Mouse (Mus musculus) heart, embryonic 16.5 days (tissue): Measurements from ENCODE around the gene Marcks. TPM values are rescaled to one million over a fixed set of nuclear protein-coding genes. Genes with fewer than 3 reads are reported as not detected.
"Not testable (repeated sequence)": the region's sequence is repeated elsewhere in the genome, so short reads cannot be mapped to it uniquely, and the experiment has no call there.

Experiments
- ATAC-seq: fragments of 200-750 bp; cut with Nextera tagmentation; replicated peaks from 2 replicates; pipeline ENCODE4 v1.8.0; 2017; ENCODE audit warnings: moderate number of reproducible peaks; ENCODE audit not compliant: insufficient read depth, low FRiP score; ENCODE audit errors: extremely low read depth
- H3K27ac ChIP-seq: fragments of 300-500 bp; sonication (generic); 2 replicates; pipeline ENCODE4 v1.5.1; 2014; ENCODE audit warnings: mild to moderate bottlenecking, low read length, control low read depth, moderate library complexity
- H3K27me3 ChIP-seq: fragments of 300-500 bp; sonication (generic); 2 replicates; pipeline ENCODE4 v1.6.1; 2014; ENCODE audit warnings: low read length, mixed read lengths; ENCODE audit not compliant: control insufficient read depth, insufficient read depth
- H3K36me3 ChIP-seq: fragments of 300-500 bp; sonication (generic); 2 replicates; pipeline ENCODE4 v1.6.1; 2014; ENCODE audit not compliant: control insufficient read depth, insufficient read depth
- H3K4me1 ChIP-seq: fragments of 300-500 bp; sonication (generic); 2 replicates; pipeline ENCODE4 v1.6.1; 2014; ENCODE audit warnings: low read length, mixed read lengths; ENCODE audit not compliant: control insufficient read depth, insufficient read depth
- H3K4me2 ChIP-seq: fragments of 300-500 bp; sonication (generic); 2 replicates; pipeline ENCODE4 v1.6.1; 2014; ENCODE audit warnings: low read depth, mild to moderate bottlenecking, control low read depth, low read length
- H3K4me3 ChIP-seq: fragments of 300-500 bp; sonication (generic); 2 replicates; pipeline ENCODE4 v1.5.1; 2014; ENCODE audit warnings: mild to moderate bottlenecking, control low read depth, low read length
- H3K9ac ChIP-seq: fragments of 300-500 bp; sonication (generic); 2 replicates; pipeline ENCODE4 v1.6.1; 2014; ENCODE audit warnings: low read length, control low read depth
- H3K9me3 ChIP-seq: fragments of 300-500 bp; sonication (generic); replicated peaks from 2 replicates; pipeline ENCODE4 v1.6.1; 2016; ENCODE audit warnings: low read length; ENCODE audit not compliant: control insufficient read depth
- WGBS: fragments of 180-500 bp; shearing (Covaris S2); extraction: QIAGEN DNeasy Blood & Tissue Kit; methylation state at CpG from one replicate; pipeline ENCODE4 v1.1.7; 2014; 5-methylcytosine and 5-hydroxymethylcytosine counted together
- polyA plus RNA-seq: library from polyadenylated mRNA; unstranded; fragments of >200 nt; fragmentation: Nextera tagmentation; extraction: Ambion mirVana; gene quantifications from 2 replicates; pipeline ENCODE4 v1.2.1, GENCODE M21; 2015

Marcks gene
- polyA plus RNA-seq, 1 experiment from 2014 or later: 37.6 TPM

GRCm38 (mm10) chr10:37093306-37093705, 45.4 kb downstream of the Marcks start:
- Histone ChIP-seq H3K4me2 (no peak overlapping the region), H3K27ac (no peak overlapping the region), H3K4me3 (no peak overlapping the region), H3K9ac (no peak overlapping the region), H3K4me1 (0 out of 2 replicates have a peak, but pooled peaks cover 6% of the 10 kb centered on the region), H3K27me3 (no peaks in the 10 kb centered on the region), H3K9me3 (peaks cover under 1% of the 10 kb centered on the region; the same call in 1 of the 2 replicates), H3K36me3 (no peaks in the 10 kb centered on the region)
- no peak for ATAC-seq

GRCm38 (mm10) chr10:37090411-37090810, 48.3 kb downstream of the Marcks start:
- no peak for ATAC-seq
- Histone ChIP-seq H3K4me1 (no peaks in the 10 kb centered on the region), H3K4me2 (no peak overlapping the region), H3K36me3 (no peaks in the 10 kb centered on the region), H3K9me3 (peaks cover 4% of the 10 kb centered on the region; the same call in 1 of the 2 replicates), H3K9ac (no peak overlapping the region), H3K27ac (no peak overlapping the region), H3K27me3 (no peaks in the 10 kb centered on the region), H3K4me3 (no peak overlapping the region)
- WGBS: 78% methylated on average over 3 of the region's 3 CpGs

GRCm38 (mm10) chr10:37084071-37084470, 54.6 kb downstream of the Marcks start:
- not testable (repeated sequence) for H3K36me3 ChIP-seq, H3K27me3 ChIP-seq, H3K4me2 ChIP-seq, H3K4me1 ChIP-seq, H3K9ac ChIP-seq, H3K4me3 ChIP-seq, H3K27ac ChIP-seq, H3K9me3 ChIP-seq, ATAC-seq
- WGBS: 89% methylated on average over 2 of the region's 2 CpGs

Other genes with a start within 250 kb of the Marcks start
- gene Hdac2, start 164.4 kb downstream of the Marcks start, polyA plus RNA-seq: 143 and 163 TPM in 2 replicates